1 mouse cellular context compared by ENCODE assay signal in the genomic region with DNA sequence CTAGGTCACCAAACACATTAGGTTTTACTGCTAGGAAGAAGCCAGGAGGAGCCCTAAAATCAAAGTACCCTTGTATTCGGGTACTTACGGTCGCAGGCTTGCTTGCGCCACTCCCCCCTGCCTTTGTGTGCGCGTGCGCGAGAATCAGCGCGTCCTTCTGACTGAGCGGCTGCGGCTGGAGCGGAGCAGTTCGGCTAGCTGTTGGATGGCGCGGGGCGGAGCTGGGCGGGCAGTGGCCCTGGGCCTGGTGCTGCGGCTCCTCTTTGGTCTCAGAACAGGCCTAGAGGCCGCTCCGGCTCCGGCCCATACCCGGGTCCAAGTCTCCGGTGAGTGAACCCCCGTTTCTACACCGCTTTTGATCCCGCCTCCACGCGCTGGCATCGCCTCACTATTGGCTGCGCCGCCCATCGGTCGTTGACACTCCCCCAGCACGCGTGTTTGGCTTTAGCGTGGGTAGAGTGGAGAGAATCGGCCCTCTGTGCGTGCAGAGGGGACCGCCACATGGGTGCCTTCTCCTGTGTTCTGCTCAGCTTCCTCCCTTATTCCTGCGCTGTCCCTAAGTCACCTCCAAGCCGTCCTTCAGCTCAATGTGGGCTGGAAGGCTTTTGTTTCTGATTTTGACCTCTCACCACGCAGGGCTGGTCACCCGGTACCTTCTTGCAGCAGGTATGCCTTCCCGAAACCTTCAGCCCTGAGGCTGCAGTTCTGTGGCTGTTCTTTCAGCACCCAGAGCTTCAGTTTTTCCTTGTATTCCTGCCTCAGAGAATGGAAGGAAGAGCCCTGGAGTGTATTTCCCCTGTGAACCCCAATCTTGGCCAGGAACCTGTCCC.
TF ChIP-seq lines count a peak whose summit lies in the region.

A gene (plus strand): TSS at position 126 of the 830 bp plus-strand sequence.

TF ChIP-seq in CH12.LX, 34 proteins besides CTCF, POLR2A, EP300 and RAD21 (continued from another document):
- TF ChIP-seq USF2 (conservative IDR thresholded peaks at IDR 0.05; ENCODE audit: low read depth, low read length) = no peak
- TF ChIP-seq USF1 (IDR thresholded peaks at IDR 0.05; ENCODE audit: low read depth, low read length) = no peak
- TF ChIP-seq POLR2AphosphoS2 (IDR thresholded peaks at IDR 0.05; ENCODE audit: low read depth, low read length) = peak; percentile 80; the same call in 1 of the 2 replicates
- TF ChIP-seq JUND (conservative IDR thresholded peaks at IDR 0.05; ENCODE audit: low read depth, low read length) = no peak
- TF ChIP-seq UBTF (IDR thresholded peaks at IDR 0.05; ENCODE audit: low read depth, low read length) = no peak
- no peak for TF ChIP-seq RCOR1 (conservative IDR thresholded peaks at IDR 0.05; ENCODE audit: low read depth, low read length)
- TF ChIP-seq TBP (conservative IDR thresholded peaks at IDR 0.05; ENCODE audit: low read depth, low read length) = no peak
- TF ChIP-seq KAT2A (IDR thresholded peaks at IDR 0.05; ENCODE audit: insufficient replicate concordance, low read length) = no peak
- no peak for TF ChIP-seq ZMIZ1 (IDR thresholded peaks at IDR 0.05; ENCODE audit: low read depth, low read length)
- TF ChIP-seq MXI1 (IDR thresholded peaks at IDR 0.05; ENCODE audit: low read depth, low read length) = peak; percentile 100
- TF ChIP-seq JUN (IDR thresholded peaks at IDR 0.05; ENCODE audit: insufficient read depth, low read depth, low read length) = no peak
- TF ChIP-seq SIN3A (IDR thresholded peaks at IDR 0.05; ENCODE audit: low read length) = peak; percentile 82
- TF ChIP-seq MAZ (IDR thresholded peaks at IDR 0.05; ENCODE audit: low read depth, low read length) = no peak
- no peak for TF ChIP-seq ZC3H11A (IDR thresholded peaks at IDR 0.05; ENCODE audit: low read depth, low read length)
- peak; percentile 26; the same call in 1 of the 2 replicates for TF ChIP-seq BHLHE40 (IDR thresholded peaks at IDR 0.05; ENCODE audit: low read depth, low read length)
- no peak; the same call in 1 of the 2 replicates for TF ChIP-seq HCFC1 (IDR thresholded peaks at IDR 0.05; ENCODE audit: low read depth, low read length)
- no peak for TF ChIP-seq CHD2 (IDR thresholded peaks at IDR 0.05; ENCODE audit: low read length)
- TF ChIP-seq ZNF384 (IDR thresholded peaks at IDR 0.05; ENCODE audit: low read depth, low read length) = no peak
- peak; percentile 39; the same call in 1 of the 2 replicates for TF ChIP-seq MYC (IDR thresholded peaks at IDR 0.05; ENCODE audit: low read depth, low read length)
- peak; percentile 91 for TF ChIP-seq NRF1 (IDR thresholded peaks at IDR 0.05; ENCODE audit: low read depth, low read length)
- TF ChIP-seq E2F4 (IDR thresholded peaks at IDR 0.05; ENCODE audit: insufficient replicate concordance, low read depth, low read length) = no peak
- TF ChIP-seq ETS1 (conservative IDR thresholded peaks at IDR 0.05; ENCODE audit: low read depth, low read length) = no peak
- TF ChIP-seq PAX5 (IDR thresholded peaks at IDR 0.05; ENCODE audit: low read length) = no peak
- no peak for TF ChIP-seq SMC3 (IDR thresholded peaks at IDR 0.05; ENCODE audit: low read depth, low read length)
- no peak for TF ChIP-seq GABPA (IDR thresholded peaks at IDR 0.05; ENCODE audit: insufficient replicate concordance, low read depth, low read length)
- no peak for TF ChIP-seq CHD1 (IDR thresholded peaks at IDR 0.05; ENCODE audit: low read depth, low read length)
- TF ChIP-seq ZKSCAN1 (IDR thresholded peaks at IDR 0.05; ENCODE audit: borderline replicate concordance, low read depth, low read length) = no peak
- peak; percentile 76 for TF ChIP-seq MAX (IDR thresholded peaks at IDR 0.05; ENCODE audit: low read length)
- TF ChIP-seq IRF4 (IDR thresholded peaks at IDR 0.05; ENCODE audit: low read depth, low read length) = no peak
- no peak for TF ChIP-seq MAFK (IDR thresholded peaks at IDR 0.05; ENCODE audit: insufficient replicate concordance, low read length)
- peak; percentile 42; the same call in 1 of the 2 replicates for TF ChIP-seq TCF12 (IDR thresholded peaks at IDR 0.05; ENCODE audit: low read depth, low read length)
- peak; percentile 73 for TF ChIP-seq NELFE (IDR thresholded peaks at IDR 0.05; ENCODE audit: low read depth, low read length)
